Mouse (Mus musculus): ENCODE measurements around the gene Dlg2.

Gene Dlg2

DNA sequence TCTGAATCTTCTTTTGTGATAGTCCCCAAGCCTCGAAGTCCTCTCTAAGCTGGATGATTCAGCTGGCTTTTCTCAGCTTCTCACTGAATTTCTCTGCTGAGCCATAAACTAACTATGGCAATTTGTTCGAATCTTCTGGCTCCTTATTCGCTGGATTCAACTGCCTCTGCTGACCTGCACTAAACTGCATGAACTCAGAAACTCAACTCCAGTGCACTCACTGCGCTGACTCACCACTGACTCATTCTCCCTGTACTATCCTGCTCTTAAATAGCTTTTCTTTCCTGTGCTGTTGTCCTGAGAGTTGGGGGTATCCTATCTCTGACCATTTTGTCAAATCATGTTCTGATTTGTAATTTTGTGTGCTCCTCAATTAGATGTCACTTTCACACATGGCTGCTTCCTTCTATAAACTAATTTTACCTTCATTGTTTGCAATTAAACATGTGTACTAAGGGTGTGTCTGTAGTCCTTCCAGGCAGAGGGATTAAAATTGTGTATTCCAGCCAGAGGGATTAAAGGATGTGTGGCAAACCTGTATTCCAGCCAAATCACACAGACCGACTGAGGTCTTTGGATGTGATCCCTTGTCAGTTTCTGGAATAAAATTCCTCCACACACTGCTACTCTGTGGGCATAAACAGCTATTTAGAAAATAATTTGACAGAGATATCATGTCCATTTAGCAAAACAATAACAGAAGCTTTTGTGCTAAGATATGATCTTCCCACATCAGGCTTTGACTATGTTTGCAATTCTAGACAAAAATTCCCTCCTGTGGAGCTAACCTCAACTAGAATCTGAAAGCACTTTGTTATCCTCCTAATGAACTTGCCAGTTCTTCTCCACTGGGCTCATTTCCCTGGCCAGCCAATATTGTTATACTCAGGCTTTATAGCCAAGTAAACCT is 1115.0 kb downstream of the Dlg2 start:
- no peak for DNase-seq

- DNase-seq = no peak
Observed at GRCm38 (mm10) chr7:91598549-91598948, 1122.1 kb downstream of the Dlg2 start.

- no peak for DNase-seq
Observed at GRCm38 (mm10) chr7:91601307-91601706, 1124.8 kb downstream of the Dlg2 start.

DNA sequence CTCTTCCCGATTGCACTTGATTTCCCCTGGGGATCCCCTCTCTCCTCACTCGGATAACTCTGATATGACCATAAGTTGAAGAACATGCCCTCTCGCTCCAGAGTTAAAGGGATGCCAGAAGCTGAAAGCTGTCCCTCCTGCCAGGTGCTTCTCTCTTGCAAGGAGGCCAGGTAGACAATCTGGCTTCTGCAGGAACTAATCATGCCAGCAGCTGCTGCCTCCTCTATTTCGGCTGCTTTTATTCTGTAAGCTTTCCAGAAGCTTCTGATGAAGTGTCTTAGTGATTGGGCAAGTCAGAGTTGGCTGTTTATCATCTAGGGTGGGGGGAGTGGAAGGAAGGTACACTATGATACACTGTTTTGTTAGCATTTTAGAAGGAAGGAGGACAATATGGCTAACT is 1127.1 kb downstream of the Dlg2 start:
- DNase-seq = peak in 1 of 2 experiments; percentile 6

GRCm38 (mm10) chr7:91653033-91653432 is 1176.6 kb downstream of the Dlg2 start:
- peak; percentile 38 to 50 for DNase-seq

GRCm38 (mm10) chr7:91659498-91659897 is 1183.0 kb downstream of the Dlg2 start:
- DNase-seq = no peak

- no peak for DNase-seq
Observed at GRCm38 (mm10) chr7:91672236-91673017, 1196.0 kb downstream of the Dlg2 start.

DNA sequence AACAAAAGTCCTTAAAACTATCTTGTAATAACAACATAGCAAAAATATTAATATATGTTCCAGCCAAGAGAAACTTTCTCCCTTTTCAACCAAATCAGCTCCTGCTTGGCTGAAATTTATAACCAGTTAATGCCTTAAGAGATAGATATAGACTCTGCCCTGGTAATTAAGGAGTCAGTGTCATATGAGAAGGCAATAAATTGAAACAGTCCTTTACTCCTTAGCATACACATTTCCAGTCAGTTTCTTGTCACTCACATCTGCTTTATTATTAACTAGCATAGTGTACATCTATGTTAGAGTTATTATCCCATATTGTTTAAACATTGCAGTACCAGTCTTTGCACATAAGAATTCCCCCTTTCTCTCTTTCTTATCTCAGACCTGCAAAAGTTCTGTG is 1197.9 kb downstream of the Dlg2 start:
- DNase-seq = no peak

- DNase-seq = no peak
Observed at GRCm38 (mm10) chr7:91677934-91678333, 1201.5 kb downstream of the Dlg2 start.

- no peak for DNase-seq
Observed at GRCm38 (mm10) chr7:91687930-91688329, 1211.5 kb downstream of the Dlg2 start.

GRCm38 (mm10) chr7:91689829-91690228 is 1213.4 kb downstream of the Dlg2 start:
- DNase-seq = no peak

DNA sequence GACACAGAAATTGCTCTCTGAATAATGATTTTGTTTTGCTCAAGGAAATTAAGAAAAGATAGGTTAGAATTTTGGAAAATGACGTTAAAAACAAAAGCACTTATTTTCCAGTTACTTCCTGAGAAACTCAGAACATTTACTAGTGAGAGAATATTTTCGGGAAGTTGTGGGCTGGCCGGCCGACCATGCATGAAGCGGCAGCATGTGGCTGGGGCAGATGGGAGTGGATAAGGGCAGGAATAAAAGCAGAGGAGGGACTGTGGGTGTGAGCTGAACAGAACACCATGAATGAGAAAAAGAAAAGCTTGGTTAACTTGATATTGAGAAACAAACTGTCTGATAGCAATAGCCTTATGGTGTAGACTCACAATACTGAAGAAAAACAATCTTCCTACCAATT is 1233.4 kb downstream of the Dlg2 start:
- no peak for DNase-seq

DNA sequence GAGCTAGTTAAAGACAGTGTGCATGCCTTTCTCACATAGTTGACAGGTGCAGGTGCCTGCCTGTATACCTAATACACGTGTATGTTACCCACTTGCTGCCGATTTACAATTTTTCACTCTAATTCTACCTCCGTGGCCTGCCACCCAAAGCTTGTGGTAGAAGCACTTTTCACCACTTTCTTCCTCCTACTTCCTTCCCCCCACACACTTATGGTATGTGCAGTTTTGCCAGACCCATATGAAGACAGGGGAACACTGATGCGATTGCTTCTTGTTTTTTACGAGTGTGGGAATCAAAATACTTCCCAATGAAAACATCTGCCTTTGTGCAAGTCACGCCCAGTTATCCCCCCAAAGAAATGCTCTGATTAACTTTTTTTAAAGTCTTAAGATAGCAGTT is 1234.7 kb downstream of the Dlg2 start:
- no peak for DNase-seq

DNA sequence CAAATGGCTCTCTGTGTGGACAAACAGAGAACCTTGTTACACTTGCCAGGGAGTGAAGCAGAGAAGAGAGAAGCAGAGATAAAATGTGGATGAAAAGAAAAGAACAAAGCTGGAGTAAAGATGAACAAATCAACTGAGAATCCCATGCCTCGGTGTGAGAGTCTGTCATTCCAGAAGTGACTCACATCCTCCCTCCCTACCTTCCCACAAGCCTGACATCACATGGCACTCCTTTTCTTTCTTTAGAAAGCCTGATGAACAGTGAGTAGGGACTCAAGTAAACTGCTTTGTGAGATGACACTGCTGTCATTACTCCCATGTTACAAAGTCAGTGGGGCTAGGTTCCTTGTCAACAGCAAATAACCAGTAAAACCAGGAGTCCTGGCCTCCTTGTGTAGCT is 1239.3 kb downstream of the Dlg2 start:
- no peak for DNase-seq

- DNase-seq = no peak
Observed at GRCm38 (mm10) chr7:91716696-91717095, 1240.2 kb downstream of the Dlg2 start.

- DNase-seq = no peak
Observed at GRCm38 (mm10) chr7:91720318-91720717, 1243.8 kb downstream of the Dlg2 start.

GRCm38 (mm10) chr7:91724397-91724796 is 1247.9 kb downstream of the Dlg2 start:
- no peak for DNase-seq

DNA sequence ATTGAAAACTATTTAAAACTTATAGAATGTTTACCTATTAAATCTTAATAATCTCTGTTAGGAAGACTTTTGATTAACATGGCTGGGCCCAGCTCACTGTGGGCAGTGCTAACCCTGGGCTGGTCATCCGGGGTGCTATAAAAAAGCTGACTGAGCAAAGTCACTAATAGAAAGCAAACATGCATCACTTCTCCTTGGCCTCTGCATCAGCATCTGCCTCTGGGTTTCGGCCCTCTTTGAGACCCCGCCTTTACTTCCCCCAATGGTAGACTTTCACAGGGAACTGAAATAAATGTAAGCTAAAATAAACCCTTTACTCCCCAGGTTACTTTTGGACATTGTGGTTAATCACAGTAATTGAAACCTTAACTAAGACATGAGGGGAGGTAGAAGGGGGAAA is 1264.3 kb downstream of the Dlg2 start:
- DNase-seq = no peak

GRCm38 (mm10) chr7:91753151-91753861 is 1276.8 kb downstream of the Dlg2 start:
- no peak for DNase-seq

GRCm38 (mm10) chr7:91767648-91768047 is 1291.2 kb downstream of the Dlg2 start:
- no peak for DNase-seq

GRCm38 (mm10) chr7:91778673-91779072 is 1302.2 kb downstream of the Dlg2 start:
- DNase-seq = no peak

DNA sequence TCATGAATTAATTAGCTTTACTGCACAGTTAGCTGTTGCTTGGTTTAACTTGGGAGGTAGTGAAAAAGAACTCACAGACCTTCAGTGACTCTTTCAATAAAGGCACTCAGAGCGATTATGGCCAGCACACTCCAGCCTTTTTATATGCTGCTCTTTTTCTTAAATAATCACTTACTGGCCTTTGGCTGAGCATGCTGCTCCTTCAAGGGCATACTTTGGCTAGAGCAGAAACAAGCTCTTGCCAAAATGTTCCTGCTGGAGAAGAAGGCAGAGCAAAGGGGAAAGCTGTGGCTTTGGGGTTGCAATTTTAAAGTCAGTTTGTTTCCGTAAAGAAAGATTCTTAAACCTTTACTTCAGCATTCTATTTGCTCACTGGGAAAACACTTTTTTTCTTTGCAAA is 1308.1 kb downstream of the Dlg2 start:
- no peak for DNase-seq

- no peak for DNase-seq
Observed at GRCm38 (mm10) chr7:91785445-91785844, 1309.0 kb downstream of the Dlg2 start.

Data from cerebellum, postnatal 36 days (tissue).